Mouse (Mus musculus): ENCODE results near the gene Thsd4.

DNA sequence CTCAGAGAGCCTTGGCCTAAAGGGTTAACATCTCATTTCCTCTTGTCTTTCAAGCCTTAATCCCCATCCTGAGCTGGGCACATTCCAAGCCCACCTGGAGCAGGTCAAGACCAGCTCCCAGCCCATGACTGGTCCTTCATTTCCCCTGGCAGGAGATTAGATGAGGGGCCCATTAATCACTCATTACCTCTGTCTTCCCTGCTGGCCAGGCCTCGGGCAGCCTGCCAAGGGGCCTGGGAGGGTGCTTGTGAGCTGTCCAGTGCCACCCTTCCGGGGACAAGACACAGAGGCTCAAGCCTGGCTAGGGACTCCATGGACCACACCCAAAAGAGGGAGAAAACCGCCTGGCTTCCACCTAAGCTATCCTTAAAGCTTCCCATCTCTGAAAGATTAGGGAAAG is 3.6 kb downstream of the Thsd4 start:
- TF ChIP-seq USF1 (IDR thresholded peaks at IDR 0.05; ENCODE audit: low read depth) (no peak), CTCF (IDR thresholded peaks at IDR 0.05; ENCODE audit: control insufficient read depth, insufficient read depth, insufficient read length) (no peak), MAX (IDR thresholded peaks at IDR 0.05) (no peak), FOSL1 (IDR thresholded peaks at IDR 0.05; ENCODE audit: insufficient read depth, low read length, poor library complexity, severe bottlenecking) (no peak), MYOD1 (IDR thresholded peaks at IDR 0.05; ENCODE audit: control insufficient read depth, insufficient read length, low read depth) (no peak), MYOG (IDR thresholded peaks at IDR 0.05; ENCODE audit: control insufficient read depth, extremely low read depth, insufficient read length) (no peak)
